Mouse (Mus musculus) neural tube, embryonic 10.5 days (tissue): ENCODE results near the gene Il2rb.

Source experiments
- DNase-seq: peaks from one replicate; pipeline ENCODE4 v3.0.0-alpha.2; 2017; ENCODE audit warnings: low spot score; ENCODE audit errors: extremely low spot score

Gene Il2rb

GRCm38 (mm10) chr15:78447746-78448535 lies 47.1 kb downstream of the Il2rb start:
- peak; percentile 97 for DNase-seq

DNA sequence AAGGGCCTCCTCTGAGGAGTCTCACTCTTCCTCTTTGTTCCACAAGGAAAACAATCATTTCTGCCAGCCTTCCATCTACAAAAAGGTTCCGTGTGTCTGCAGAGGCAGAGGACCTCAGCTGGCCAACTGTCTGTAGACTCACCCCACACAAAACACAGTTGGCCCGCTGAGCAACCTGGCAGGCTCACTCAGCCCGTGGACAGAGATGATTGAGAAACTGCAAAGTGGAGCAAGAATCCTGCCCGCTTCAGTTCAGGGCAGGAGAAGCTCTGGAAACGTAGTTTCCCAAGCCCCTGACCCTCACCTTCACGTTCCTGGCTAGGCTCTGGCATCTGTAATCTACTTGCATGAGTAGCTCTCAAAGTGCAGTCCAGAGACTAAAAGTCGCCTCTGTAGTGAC lies 48.0 kb downstream of the Il2rb start:
- no peak for DNase-seq

DNA sequence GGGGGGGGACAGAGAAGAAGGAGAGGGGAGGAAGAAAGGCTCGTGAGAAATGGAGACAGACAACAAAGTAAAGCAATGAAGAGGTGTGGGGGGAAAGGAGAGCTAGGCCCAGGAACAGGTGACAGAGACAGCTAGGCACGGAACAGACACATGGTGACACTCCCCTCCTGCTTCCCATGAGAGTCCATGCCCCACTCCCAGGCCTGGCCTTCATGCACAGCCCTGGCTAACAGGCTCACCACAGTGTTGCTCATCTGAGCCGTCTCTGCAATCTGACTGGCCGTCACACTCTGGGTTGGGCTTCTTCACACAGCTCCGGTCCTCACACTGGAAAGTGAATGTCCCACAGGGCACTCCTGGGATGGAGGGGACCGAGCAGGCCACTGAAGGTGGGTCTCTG lies 51.2 kb downstream of the Il2rb start:
- no peak for DNase-seq

GRCm38 (mm10) chr15:78442231-78442630 lies 52.8 kb downstream of the Il2rb start:
- DNase-seq, result no peak

DNA sequence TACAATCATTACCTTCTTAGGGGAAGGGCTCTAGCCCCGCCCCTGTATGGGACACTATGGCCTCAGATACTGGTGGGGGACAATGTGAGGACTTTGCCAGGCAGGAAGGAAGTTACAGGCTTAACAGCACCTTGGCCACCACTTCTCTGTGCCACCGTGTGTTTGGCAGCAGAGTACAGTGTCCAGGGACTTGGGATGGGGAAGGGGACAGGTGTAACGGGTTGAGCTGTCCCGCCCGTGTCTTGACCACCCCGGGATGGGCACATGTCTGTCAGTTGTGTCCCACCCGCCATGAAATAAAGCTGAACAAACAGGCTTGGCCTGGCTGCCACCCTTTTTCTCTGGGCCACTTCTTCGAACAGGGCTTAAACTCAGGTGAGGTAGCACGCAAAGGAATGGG lies 56.1 kb downstream of the Il2rb start:
- DNase-seq, result no peak

DNA sequence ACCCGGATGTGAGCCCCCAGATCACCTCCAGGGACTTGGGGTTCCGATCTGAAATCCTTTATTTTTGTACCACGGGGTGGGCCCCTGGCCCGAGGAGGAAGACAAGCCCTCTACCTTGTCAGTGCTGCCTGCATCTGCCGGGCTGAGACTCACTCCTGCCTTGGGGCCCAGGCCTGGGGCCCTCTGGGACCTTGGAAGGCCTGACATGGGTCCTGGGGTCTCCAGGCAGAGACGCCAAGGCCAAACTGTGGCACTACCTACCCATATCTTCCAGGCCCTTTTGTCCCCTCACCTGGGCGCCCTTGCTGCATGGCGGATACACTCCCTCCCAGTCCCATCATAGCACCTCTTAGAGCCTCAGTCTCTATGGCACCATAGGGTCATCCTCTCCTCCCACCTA lies 56.6 kb downstream of the Il2rb start:
- no peak for DNase-seq

- no peak for DNase-seq
These were observed 57.1 kb downstream of the Il2rb start for GRCm38 (mm10) chr15:78438018-78438394.

GRCm38 (mm10) chr15:78437237-78438017 lies 57.6 kb downstream of the Il2rb start:
- DNase-seq, result peak; percentile 56

GRCm38 (mm10) chr15:78436380-78437192 lies 58.5 kb downstream of the Il2rb start:
- DNase-seq, result peak; percentile 66

- no peak for DNase-seq
These were observed 59.4 kb downstream of the Il2rb start for GRCm38 (mm10) chr15:78435681-78436080.

DNA sequence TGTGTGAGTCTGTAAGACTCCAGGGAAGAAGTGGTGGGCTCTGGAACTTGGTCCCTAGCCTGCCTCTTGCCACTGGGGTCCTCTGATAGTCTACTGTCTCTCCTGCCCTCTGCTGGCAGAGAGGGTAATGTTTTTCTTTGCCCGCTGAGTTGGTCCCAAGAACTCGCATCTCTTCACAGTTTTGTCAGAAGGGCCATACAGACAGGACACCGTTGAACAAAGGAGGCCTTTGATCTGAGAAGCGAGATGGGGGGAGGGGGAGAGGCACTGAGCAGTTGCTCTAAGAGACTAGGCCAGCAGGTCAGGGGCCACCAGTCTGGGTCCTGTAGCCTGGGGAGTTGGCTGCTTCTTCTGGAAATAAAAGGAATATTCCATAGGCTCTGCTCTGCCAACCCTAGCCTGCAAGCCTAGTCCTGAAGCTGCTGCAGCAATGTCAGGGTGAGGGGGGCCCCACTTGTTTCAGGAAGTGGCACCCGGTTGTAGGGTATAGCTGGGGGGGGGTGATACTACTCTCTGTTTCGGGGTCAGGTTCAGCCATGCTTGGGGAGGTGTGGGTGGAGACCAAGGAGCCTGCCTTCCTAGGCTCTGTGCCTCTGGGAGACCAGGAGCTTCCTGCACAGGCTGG lies 60.1 kb downstream of the Il2rb start:
- DNase-seq, result peak; percentile 53

- DNase-seq, result no peak
These were observed 63.4 kb downstream of the Il2rb start for GRCm38 (mm10) chr15:78431541-78432121.

GRCm38 (mm10) chr15:78430874-78431273 lies 64.2 kb downstream of the Il2rb start:
- DNase-seq, result no peak

DNA sequence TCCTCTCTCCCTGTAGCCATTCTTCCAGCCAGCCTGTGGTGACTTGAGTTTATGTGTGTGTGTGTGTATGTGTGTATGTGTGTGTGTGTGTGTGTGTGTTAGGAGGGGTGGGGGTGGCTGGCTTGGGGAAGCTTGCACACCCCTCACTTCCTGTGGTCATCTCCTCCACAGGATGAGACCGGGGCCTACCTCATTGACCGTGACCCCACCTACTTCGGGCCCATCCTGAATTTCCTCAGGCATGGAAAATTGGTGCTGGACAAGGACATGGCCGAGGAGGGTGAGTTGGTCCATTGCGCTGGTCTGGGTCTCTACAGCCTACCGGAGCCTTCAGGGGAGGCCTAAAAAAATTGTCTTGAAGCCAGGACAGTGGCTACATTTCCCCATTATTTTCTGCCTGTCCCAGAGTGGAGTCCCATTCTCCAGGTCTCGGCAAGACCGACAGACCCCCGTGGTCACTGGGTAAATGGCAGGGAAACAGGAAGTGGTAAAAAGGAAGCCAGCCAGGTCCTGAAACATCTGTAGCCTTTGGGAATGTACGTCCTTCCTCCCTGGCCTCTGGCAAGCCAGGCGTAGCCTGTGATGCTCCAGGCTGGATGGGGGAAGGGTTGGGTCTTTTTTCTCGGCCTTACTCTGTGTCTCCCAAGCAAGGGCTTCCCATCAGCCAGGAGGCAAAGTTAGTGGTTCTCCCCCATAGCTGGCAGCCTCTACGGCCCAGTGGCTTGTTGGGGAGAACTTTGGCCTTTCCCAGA lies 65.0 kb downstream of the Il2rb start:
- no peak for DNase-seq
